Mouse (Mus musculus): Measurements from ENCODE around the gene Efcab1.
"Not testable (repeated sequence)": the region's sequence is repeated elsewhere in the genome, so short reads cannot be mapped to it uniquely, and the experiment has no call there.

The Efcab1 gene

GRCm38 (mm10) chr16:14906393-14907100 is at the start of gene Efcab1:
Efcab1 (plus strand) TSS chr16:14906606.
- peak; percentile 17 for DNase-seq (ENCODE audit: low spot score)

GRCm38 (mm10) chr16:14859443-14859842 is 47.0 kb upstream of the Efcab1 start:
- no peak for DNase-seq (ENCODE audit: low spot score)

GRCm38 (mm10) chr16:14884916-14885315 is 21.5 kb upstream of the Efcab1 start:
- DNase-seq (ENCODE audit: low spot score) = no peak

GRCm38 (mm10) chr16:14885372-14885771 is 21.0 kb upstream of the Efcab1 start:
- no peak for DNase-seq (ENCODE audit: low spot score)

- no peak for DNase-seq (ENCODE audit: low spot score)
Observed at GRCm38 (mm10) chr16:14892492-14892891, 13.9 kb upstream of the Efcab1 start.

GRCm38 (mm10) chr16:14893864-14894263 is 12.5 kb upstream of the Efcab1 start:
- no peak for DNase-seq (ENCODE audit: low spot score)

GRCm38 (mm10) chr16:14894713-14895112 is 11.7 kb upstream of the Efcab1 start:
- DNase-seq (ENCODE audit: low spot score) = peak; percentile 21

- DNase-seq (ENCODE audit: low spot score) = no peak
Observed at GRCm38 (mm10) chr16:14895543-14895942, 10.9 kb upstream of the Efcab1 start.

GRCm38 (mm10) chr16:14930711-14931110 is 24.3 kb downstream of the Efcab1 start:
- DNase-seq (ENCODE audit: low spot score) = not testable (repeated sequence)

- not testable (repeated sequence) for DNase-seq (ENCODE audit: low spot score)
Observed at GRCm38 (mm10) chr16:14936478-14937166, 30.2 kb downstream of the Efcab1 start.

GRCm38 (mm10) chr16:14939552-14939951 is 33.1 kb downstream of the Efcab1 start:
- DNase-seq (ENCODE audit: low spot score) = no peak

GRCm38 (mm10) chr16:14939994-14940715 is 33.7 kb downstream of the Efcab1 start:
- no peak for DNase-seq (ENCODE audit: low spot score)

GRCm38 (mm10) chr16:14940898-14941297 is 34.5 kb downstream of the Efcab1 start:
- no peak for DNase-seq (ENCODE audit: low spot score)

GRCm38 (mm10) chr16:14943530-14943929 is 37.1 kb downstream of the Efcab1 start:
- no peak for DNase-seq (ENCODE audit: low spot score)

GRCm38 (mm10) chr16:14947561-14947960 is 41.2 kb downstream of the Efcab1 start:
- DNase-seq (ENCODE audit: low spot score) = not testable (repeated sequence)

- no peak for DNase-seq (ENCODE audit: low spot score)
Observed at GRCm38 (mm10) chr16:14951894-14952293, 45.5 kb downstream of the Efcab1 start.

GRCm38 (mm10) chr16:14959743-14960142 is 53.3 kb downstream of the Efcab1 start:
- DNase-seq (ENCODE audit: low spot score) = no peak

GRCm38 (mm10) chr16:14973696-14974095 is 67.3 kb downstream of the Efcab1 start:
- no peak for DNase-seq (ENCODE audit: low spot score)

GRCm38 (mm10) chr16:14979228-14979627 is 72.8 kb downstream of the Efcab1 start:
- no peak for DNase-seq (ENCODE audit: low spot score)

GRCm38 (mm10) chr16:14989614-14990268 is 83.3 kb downstream of the Efcab1 start:
- DNase-seq (ENCODE audit: low spot score) = no peak

GRCm38 (mm10) chr16:14991001-14991400 is 84.6 kb downstream of the Efcab1 start:
- DNase-seq (ENCODE audit: low spot score) = no peak

GRCm38 (mm10) chr16:14992461-14993107 is 86.2 kb downstream of the Efcab1 start:
- DNase-seq (ENCODE audit: low spot score) = peak; percentile 80

Data from yolk sac, embryonic 10.5 days (tissue).